Mouse (Mus musculus): ENCODE results near the gene Dab2ip.

GRCm38 (mm10) chr2:35640576-35640975, 82.5 kb downstream of the Dab2ip start:
- TF ChIP-seq POLR2A (IDR thresholded peaks at IDR 0.05; ENCODE audit: extremely low read depth, insufficient read depth, low read length): no peak
- no peak for TF ChIP-seq CTCF (IDR thresholded peaks at IDR 0.05; ENCODE audit: low read depth, low read length)

Data from liver, adult 2 months (tissue).